Mouse (Mus musculus): ENCODE measurements around the gene Shmt2.
A peak's percentile ranks its signal among the peaks of the same experiment; 100 is the strongest.

GRCm38 (mm10) chr10:127508239-127508638, 14.0 kb downstream of the Shmt2 start:
- peak; percentile 64; the same call in 1 of the 2 replicates for TF ChIP-seq CTCF (IDR thresholded peaks at IDR 0.05; ENCODE audit: borderline replicate concordance, insufficient read depth, low read length)
- TF ChIP-seq POLR2A (IDR thresholded peaks at IDR 0.05; ENCODE audit: low read depth, low read length): no peak

All from embryonic fibroblast, embryonic 13.5 days (primary cell).